Mouse (Mus musculus) testis, postnatal 10 days (tissue): ENCODE data around the gene Stx12.
A peak's percentile ranks its signal among the peaks of the same experiment; 100 is the strongest.
"Not testable (repeated sequence)": the region's sequence is repeated elsewhere in the genome, so short reads cannot be mapped to it uniquely, and the experiment has no call there.

Experiments
- DNase-seq: peaks from one replicate; pipeline ENCODE4 v3.0.0; 2021; ENCODE audit warnings: low spot score

Gene Stx12

GRCm38 (mm10) chr4:132884064-132884843 is at the start of gene Stx12:
Gene Stx12 (minus strand): TSS chr4:132884509.
- peak; percentile 94 for DNase-seq

DNA sequence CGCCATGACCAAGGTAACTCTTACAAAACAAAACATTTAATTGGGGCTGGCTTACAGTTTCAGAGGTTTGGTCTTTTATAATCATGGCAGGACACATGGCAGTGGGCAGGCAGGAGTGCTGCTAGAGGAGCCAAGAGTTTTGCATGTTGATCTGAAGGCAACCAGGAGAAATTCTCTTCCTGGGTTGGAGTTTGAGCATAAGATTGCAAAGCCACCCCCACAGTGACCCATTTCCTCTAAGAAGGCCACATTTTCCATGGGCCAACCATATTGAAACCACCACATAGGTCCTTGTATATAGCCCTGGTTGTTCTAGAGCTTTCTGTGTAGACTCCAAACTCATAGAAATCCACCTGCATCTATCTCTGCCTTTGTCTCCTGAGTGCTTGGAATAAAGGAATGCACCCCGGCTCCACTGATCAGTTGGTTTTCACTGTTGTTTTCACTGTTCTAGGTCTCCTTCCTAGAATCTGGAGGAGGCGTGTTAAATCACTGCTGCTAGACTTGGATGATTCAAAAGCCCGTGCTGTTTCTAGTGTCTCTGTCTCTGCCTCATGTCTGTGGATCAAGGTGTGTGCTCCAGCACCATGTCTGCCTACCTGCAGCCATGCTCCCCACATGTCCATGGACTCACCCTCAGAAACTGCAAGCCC is 48.6 kb upstream of the Stx12 start:
- no peak for DNase-seq

GRCm38 (mm10) chr4:132930784-132931183 is 46.5 kb upstream of the Stx12 start:
- DNase-seq = peak; percentile 64

- DNase-seq = not testable (repeated sequence)
These were observed 42.2 kb upstream of the Stx12 start for GRCm38 (mm10) chr4:132926520-132926919.

DNA sequence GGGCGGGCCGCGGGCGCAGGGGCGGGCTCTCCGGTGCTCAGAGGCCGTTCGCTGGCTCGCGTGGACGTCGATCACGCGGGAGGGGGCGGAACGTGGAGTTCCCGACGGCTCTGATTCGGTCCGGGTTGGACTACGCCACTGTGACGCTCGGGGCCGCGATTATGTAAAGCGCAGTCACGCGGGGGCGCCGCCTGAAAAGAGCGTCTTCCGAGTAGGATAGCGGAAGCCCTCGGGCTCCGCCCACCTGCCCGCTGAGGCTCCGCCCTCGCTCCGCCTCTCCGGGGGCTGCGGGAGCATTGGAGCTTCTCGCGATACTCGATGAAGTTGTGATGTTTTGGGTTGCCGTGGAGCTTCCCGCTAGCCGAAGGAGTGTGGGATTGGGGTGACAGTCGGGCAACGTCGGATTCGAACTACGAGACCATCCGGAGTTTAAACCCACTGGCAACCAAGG is 38.3 kb upstream of the Stx12 start, which contains the start of gene Fam76a:
TSS of gene Fam76a (minus strand) at position 1 of the 451 bp plus-strand sequence.
- DNase-seq = peak; percentile 99

GRCm38 (mm10) chr4:132922061-132922530 is 37.8 kb upstream of the Stx12 start:
- DNase-seq = peak; percentile 74

GRCm38 (mm10) chr4:132921488-132921887 is 37.2 kb upstream of the Stx12 start:
- no peak for DNase-seq

DNA sequence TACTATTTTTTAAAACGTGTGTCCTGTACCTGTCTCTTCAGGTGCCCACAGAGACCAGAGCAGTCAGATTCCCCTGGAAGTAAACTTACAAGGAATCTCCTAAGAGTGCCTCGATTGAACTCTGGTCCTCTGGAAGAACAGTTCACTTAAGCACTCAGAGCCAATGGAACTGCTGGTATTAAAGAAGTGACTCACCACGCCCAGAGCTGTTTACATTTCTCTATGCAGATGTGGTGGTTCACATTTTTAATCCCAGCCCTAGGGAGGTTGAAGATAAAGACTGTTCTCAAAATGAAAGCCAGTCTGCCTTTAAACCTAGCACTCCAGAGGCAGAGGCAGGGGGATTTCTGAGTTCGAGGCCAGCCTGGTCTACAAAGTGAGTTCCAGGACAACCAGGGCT is 35.9 kb upstream of the Stx12 start:
- no peak for DNase-seq

DNA sequence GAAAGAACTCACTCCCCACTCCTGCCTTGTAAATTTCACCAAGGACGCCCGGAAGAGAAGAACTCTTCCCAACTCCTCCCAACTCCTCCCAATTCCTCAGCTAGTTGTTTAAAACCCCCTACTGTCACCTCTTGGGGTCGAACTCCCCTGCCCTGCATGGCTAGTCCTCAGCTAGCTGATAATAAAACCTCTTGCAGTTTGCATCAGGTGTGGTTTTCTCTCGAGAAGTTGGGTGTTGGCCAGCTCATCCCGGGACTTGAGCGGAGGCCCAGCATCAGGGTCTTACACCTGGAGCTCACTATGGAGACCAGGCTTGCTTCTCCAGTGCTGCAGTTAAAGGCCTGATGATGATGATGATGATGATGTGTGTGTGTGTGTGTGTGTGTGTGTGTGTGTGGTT is 34.2 kb upstream of the Stx12 start:
- peak; percentile 52 for DNase-seq

DNA sequence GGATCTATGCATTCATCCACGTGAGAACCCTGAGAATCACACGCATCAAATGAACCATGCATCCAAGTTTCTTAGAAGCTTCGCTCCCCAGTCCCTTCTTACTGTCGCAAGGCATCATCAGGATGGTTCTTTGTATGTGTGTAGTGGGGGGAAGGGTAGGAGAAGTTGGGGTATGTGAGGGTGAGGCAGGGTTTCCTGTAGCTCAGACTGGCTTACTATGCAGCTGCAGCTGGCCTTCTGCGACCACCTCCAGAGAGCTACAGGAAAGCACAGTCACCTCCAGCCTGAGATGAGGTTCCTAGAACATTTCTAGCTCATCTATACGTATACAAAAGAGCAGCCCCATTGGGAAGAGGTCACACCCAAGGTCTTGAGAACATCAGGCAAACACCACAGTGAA is 27.8 kb upstream of the Stx12 start:
- DNase-seq = no peak

- DNase-seq = no peak
These were observed 21.6 kb upstream of the Stx12 start for GRCm38 (mm10) chr4:132905843-132906360.

- no peak for DNase-seq
These were observed 20.5 kb upstream of the Stx12 start for GRCm38 (mm10) chr4:132904765-132905309.

GRCm38 (mm10) chr4:132904071-132904470 is 19.8 kb upstream of the Stx12 start:
- DNase-seq = no peak

GRCm38 (mm10) chr4:132898197-132898596 is 13.9 kb upstream of the Stx12 start:
- no peak for DNase-seq

GRCm38 (mm10) chr4:132894402-132894801 is 10.1 kb upstream of the Stx12 start:
- DNase-seq = no peak

DNA sequence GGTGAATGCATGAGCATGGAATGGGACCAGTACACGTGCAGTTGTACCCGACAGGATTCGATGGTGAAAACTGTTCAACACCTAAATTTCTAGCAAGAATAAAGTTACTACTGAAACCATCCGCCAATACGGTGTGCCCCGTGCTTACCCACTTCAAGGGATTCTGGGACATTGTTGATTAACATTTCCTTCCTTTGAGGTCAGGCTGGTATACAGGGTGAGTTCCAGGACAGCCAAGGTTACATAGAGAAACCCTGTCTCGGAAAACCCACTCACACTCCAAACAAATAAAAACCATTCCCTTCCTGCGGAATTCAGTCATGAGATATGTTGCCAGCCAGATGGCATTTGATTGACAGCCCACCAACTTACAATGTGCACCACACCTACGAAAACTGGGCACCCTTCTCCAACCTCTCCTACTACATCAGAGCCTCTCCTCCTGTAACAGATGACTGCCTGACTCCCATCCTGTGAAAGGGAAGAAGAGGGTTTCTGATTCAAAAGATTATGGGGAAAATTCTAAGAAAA is 600 bp upstream of the Stx12 start:
- DNase-seq = no peak

DNA sequence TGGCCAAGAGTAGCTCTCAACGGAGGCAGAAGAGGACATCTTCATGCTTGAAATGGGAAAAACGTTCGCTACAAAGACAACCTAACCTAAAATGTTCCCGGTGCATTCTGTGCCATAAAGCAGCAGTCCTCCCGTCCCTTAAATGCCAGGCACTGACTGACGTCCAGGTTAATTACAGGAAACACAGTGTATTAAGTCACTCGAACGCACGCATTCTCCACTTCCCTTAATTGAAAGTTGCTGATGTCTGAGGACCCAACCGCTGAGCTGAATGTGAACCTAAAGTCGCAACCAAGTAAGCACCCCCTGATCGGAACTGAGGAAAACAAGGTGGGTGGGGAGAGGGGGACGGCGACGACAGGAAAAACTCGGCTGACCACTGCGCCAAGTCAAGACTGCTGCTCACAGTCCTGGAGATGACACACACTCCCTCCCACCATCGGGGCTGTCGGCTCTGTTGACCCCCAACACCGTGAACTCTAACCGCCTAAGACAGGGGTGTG is 697 bp downstream of the Stx12 start:
- no peak for DNase-seq

- DNase-seq = no peak
These were observed 9.8 kb downstream of the Stx12 start for GRCm38 (mm10) chr4:132874363-132875097.

GRCm38 (mm10) chr4:132873481-132874362 is 10.6 kb downstream of the Stx12 start:
- DNase-seq = no peak

- DNase-seq = no peak
These were observed 13.2 kb downstream of the Stx12 start for GRCm38 (mm10) chr4:132871116-132871515.
